Mouse (Mus musculus): ENCODE results near the gene Tnni3. TPM values are rescaled to one million over a fixed set of nuclear protein-coding genes. Genes with fewer than 3 reads are reported as not detected.

Gene Tnni3
- polyA plus RNA-seq, 1 experiment, result 13.3 TPM

- Histone ChIP-seq H3ac (ENCODE audit: control insufficient read depth, insufficient read length) (no peak within 1 kb of the TSS), H3K27me3 (ENCODE audit: control insufficient read depth, insufficient read depth, insufficient read length) (peaks cover 30% of the 10 kb centered on the region), H3K4me3 (no peak within 1 kb of the TSS), H3K36me3 (ENCODE audit: control insufficient read depth, insufficient read depth) (no peaks in the 10 kb centered on the region), H3K79me2 (ENCODE audit: control insufficient read depth, insufficient read depth) (no peaks in the 10 kb centered on the region), H3K4me2 (ENCODE audit: low read depth) (no peak within 1 kb of the TSS)
- TF ChIP-seq TCF3 (IDR thresholded peaks at IDR 0.05; ENCODE audit: insufficient read length, low read depth), result no peak
- no peak for TF ChIP-seq MYOD1 (IDR thresholded peaks at IDR 0.05; ENCODE audit: control insufficient read depth in 1 of 3, insufficient read length in 2 of 3, low read depth in 2 of 3)
- TF ChIP-seq TCF12 (IDR thresholded peaks at IDR 0.05; ENCODE audit: insufficient read depth, poor library complexity, severe bottlenecking), result no peak
- no peak for TF ChIP-seq POLR2AphosphoS2 (IDR thresholded peaks at IDR 0.05; ENCODE audit: insufficient read length, low read depth)
- TF ChIP-seq MYOG (IDR thresholded peaks at IDR 0.05; ENCODE audit: control insufficient read depth in 1 of 3, insufficient read depth in 1 of 3, insufficient read length in 2 of 3, low read depth in 2 of 3), result no peak
- no peak for TF ChIP-seq REST (IDR thresholded peaks at IDR 0.05; ENCODE audit: insufficient read depth, insufficient read length)
- no peak for TF ChIP-seq POLR2A (IDR thresholded peaks at IDR 0.05; ENCODE audit: insufficient read length, low read depth)
- no peak for TF ChIP-seq CEBPB (IDR thresholded peaks at IDR 0.05; ENCODE audit: insufficient read depth, poor library complexity, severe bottlenecking)
- no peak for TF ChIP-seq MAX (IDR thresholded peaks at IDR 0.05; ENCODE audit: low read depth)
- no peak for TF ChIP-seq USF1 (IDR thresholded peaks at IDR 0.05; ENCODE audit: low read depth)
These were observed 23.2 kb upstream of the Tnni3 start, which contains the start of gene Syt5 for GRCm38 (mm10) chr7:4547221-4547641. Gene Syt5 (minus strand): TSS chr7:4547541.

DNA sequence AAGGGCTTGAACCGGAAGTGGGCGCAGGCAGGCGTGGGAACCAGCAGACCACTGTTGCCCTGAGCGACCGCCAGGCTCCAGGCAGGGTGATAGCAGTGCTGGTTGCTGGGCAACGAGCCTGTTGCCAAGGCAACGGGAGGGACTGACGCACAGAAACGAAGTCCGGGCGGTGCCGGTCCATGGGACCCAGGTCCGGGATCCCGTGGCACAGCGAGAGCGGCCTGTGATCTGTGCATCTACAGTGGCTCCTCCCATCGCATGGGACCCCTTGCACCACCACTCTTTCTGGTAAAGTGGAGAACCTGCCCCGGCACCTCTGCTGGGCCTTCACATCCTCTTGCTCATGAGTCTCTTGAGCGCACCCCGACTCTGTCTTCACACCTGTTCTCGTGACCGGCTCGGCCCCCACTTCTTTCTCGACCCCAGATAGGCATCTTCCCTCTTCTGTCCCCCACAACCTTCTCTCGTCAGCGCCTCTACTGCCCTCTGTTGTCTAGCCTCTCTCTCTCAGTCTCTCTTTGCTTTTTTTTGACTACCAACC lies 22.6 kb upstream of the Tnni3 start:
- Histone ChIP-seq H3K4me2 (ENCODE audit: low read depth) (no peak overlapping the region), H3K27me3 (ENCODE audit: control insufficient read depth, insufficient read depth, insufficient read length) (peaks cover 31% of the 10 kb centered on the region), H3K79me2 (ENCODE audit: control insufficient read depth, insufficient read depth) (no peaks in the 10 kb centered on the region), H3K4me3 (no peak overlapping the region), H3ac (ENCODE audit: control insufficient read depth, insufficient read length) (no peak overlapping the region), H3K36me3 (ENCODE audit: control insufficient read depth, insufficient read depth) (no peaks in the 10 kb centered on the region)
- TF ChIP-seq CEBPB (IDR thresholded peaks at IDR 0.05; ENCODE audit: insufficient read depth, poor library complexity, severe bottlenecking) (no peak), TCF12 (IDR thresholded peaks at IDR 0.05; ENCODE audit: insufficient read depth, poor library complexity, severe bottlenecking) (no peak), MYOD1 (IDR thresholded peaks at IDR 0.05; ENCODE audit: control insufficient read depth in 1 of 3, insufficient read length in 2 of 3, low read depth in 2 of 3) (no peak), REST (IDR thresholded peaks at IDR 0.05; ENCODE audit: insufficient read depth, insufficient read length) (no peak), POLR2AphosphoS2 (IDR thresholded peaks at IDR 0.05; ENCODE audit: insufficient read length, low read depth) (no peak), E2F4 (IDR thresholded peaks at IDR 0.05; ENCODE audit: insufficient read depth) (no peak), SRF (IDR thresholded peaks at IDR 0.05; ENCODE audit: control insufficient read depth, insufficient read length, low read depth) (no peak), MYOG (IDR thresholded peaks at IDR 0.05; ENCODE audit: control insufficient read depth in 1 of 3, insufficient read depth in 1 of 3, insufficient read length in 2 of 3, low read depth in 2 of 3) (no peak), TCF3 (IDR thresholded peaks at IDR 0.05; ENCODE audit: insufficient read length, low read depth) (no peak), POLR2A (IDR thresholded peaks at IDR 0.05; ENCODE audit: insufficient read length, low read depth) (no peak), USF1 (IDR thresholded peaks at IDR 0.05; ENCODE audit: low read depth) (no peak), MAX (IDR thresholded peaks at IDR 0.05; ENCODE audit: low read depth) (no peak)

DNA sequence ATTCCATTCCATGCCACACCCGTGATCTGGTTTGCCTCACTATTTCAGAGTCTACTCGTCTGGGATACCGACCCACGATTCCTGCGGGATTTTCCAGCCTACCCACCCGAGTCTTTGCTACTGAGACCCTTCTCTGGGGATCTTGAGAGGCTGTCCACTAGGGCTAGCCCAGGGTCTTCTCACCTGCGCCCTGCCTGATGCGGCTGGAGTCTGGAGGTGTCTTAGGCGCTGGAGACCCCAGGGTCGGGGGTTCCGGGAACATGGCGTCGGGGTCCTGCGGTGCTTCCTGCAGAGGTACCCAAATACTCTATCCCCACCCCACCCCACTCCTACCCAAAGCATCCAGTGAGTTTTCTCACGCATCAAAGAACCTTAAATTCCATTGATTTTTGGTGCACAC lies 22.0 kb upstream of the Tnni3 start:
- TF ChIP-seq TCF12 (IDR thresholded peaks at IDR 0.05; ENCODE audit: insufficient read depth, poor library complexity, severe bottlenecking) (no peak), MYOG (IDR thresholded peaks at IDR 0.05; ENCODE audit: control insufficient read depth in 1 of 3, insufficient read depth in 1 of 3, insufficient read length in 2 of 3, low read depth in 2 of 3) (no peak), MAX (IDR thresholded peaks at IDR 0.05; ENCODE audit: low read depth) (no peak)
- peaks cover 28% of the 10 kb centered on the region for H3K27me3 ChIP-seq (ENCODE audit: control insufficient read depth, insufficient read depth, insufficient read length)
- no peak overlapping the region for H3K4me3 ChIP-seq

GRCm38 (mm10) chr7:4542013-4542412 lies 18.0 kb upstream of the Tnni3 start:
- peaks cover 10% of the 10 kb centered on the region for H3K27me3 ChIP-seq (ENCODE audit: control insufficient read depth, insufficient read depth, insufficient read length)
- no peak overlapping the region for H3ac ChIP-seq (ENCODE audit: control insufficient read depth, insufficient read length)
- TF ChIP-seq E2F4 (IDR thresholded peaks at IDR 0.05; ENCODE audit: insufficient read depth) (no peak), REST (IDR thresholded peaks at IDR 0.05; ENCODE audit: insufficient read depth, insufficient read length) (no peak), CEBPB (IDR thresholded peaks at IDR 0.05; ENCODE audit: insufficient read depth, poor library complexity, severe bottlenecking) (no peak)
- H3K4me3 ChIP-seq, result no peak overlapping the region
- no peaks in the 10 kb centered on the region for H3K79me2 ChIP-seq (ENCODE audit: control insufficient read depth, insufficient read depth)
- no peaks in the 10 kb centered on the region for H3K36me3 ChIP-seq (ENCODE audit: control insufficient read depth, insufficient read depth)
- H3K4me2 ChIP-seq (ENCODE audit: low read depth), result no peak overlapping the region

More for the DNA sequence above, 22.0 kb upstream of the Tnni3 start:
- no peak overlapping the region for H3ac ChIP-seq (ENCODE audit: control insufficient read depth, insufficient read length)
- no peaks in the 10 kb centered on the region for H3K79me2 ChIP-seq (ENCODE audit: control insufficient read depth, insufficient read depth)
- no peaks in the 10 kb centered on the region for H3K36me3 ChIP-seq (ENCODE audit: control insufficient read depth, insufficient read depth)
- no peak overlapping the region for H3K4me2 ChIP-seq (ENCODE audit: low read depth)

DNA sequence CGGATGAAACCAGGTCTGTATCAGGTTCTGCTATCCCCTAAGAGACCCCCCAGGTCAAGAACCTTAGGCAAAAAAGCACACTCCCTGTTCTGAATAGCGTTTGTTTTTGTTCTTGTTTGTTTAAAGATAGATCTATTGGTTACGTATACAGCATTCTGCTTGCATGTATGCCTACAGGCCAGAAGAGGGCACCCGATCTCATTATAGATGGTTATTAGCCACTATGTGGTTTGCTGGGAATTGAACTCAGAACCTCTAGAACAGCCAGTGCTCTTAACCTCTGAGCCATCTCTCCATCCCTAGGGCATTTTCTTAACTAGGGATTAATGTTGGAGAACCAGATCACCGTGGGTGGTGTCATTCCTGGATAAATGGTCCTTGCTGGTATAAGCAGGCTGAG lies 17.3 kb upstream of the Tnni3 start:
- Histone ChIP-seq H3K79me2 (ENCODE audit: control insufficient read depth, insufficient read depth) (no peaks in the 10 kb centered on the region), H3ac (ENCODE audit: control insufficient read depth, insufficient read length) (no peak overlapping the region), H3K4me3 (no peak overlapping the region), H3K4me2 (ENCODE audit: low read depth) (no peak overlapping the region), H3K36me3 (ENCODE audit: control insufficient read depth, insufficient read depth) (no peaks in the 10 kb centered on the region), H3K27me3 (ENCODE audit: control insufficient read depth, insufficient read depth, insufficient read length) (peaks cover 10% of the 10 kb centered on the region)
- TF ChIP-seq TCF3 (IDR thresholded peaks at IDR 0.05; ENCODE audit: insufficient read length, low read depth), result no peak
- no peak for TF ChIP-seq E2F4 (IDR thresholded peaks at IDR 0.05; ENCODE audit: insufficient read depth)
- no peak for TF ChIP-seq MYOD1 (IDR thresholded peaks at IDR 0.05; ENCODE audit: control insufficient read depth in 1 of 3, insufficient read length in 2 of 3, low read depth in 2 of 3)
- TF ChIP-seq CEBPB (IDR thresholded peaks at IDR 0.05; ENCODE audit: insufficient read depth, poor library complexity, severe bottlenecking), result no peak
- TF ChIP-seq SRF (IDR thresholded peaks at IDR 0.05; ENCODE audit: control insufficient read depth, insufficient read length, low read depth), result no peak
- no peak for TF ChIP-seq POLR2A (IDR thresholded peaks at IDR 0.05; ENCODE audit: insufficient read length, low read depth)
- no peak for TF ChIP-seq MYOG (IDR thresholded peaks at IDR 0.05; ENCODE audit: control insufficient read depth in 1 of 3, insufficient read depth in 1 of 3, insufficient read length in 2 of 3, low read depth in 2 of 3)

All from myocyte (in vitro differentiated cells).